Mouse (Mus musculus) MEL (cell line): ENCODE measurements around the gene Aff3.

ENCODE experiments used
- GABPA ChIP-seq: IDR thresholded peaks from 2 replicates; pipeline ENCODE4 v1.6.1; 2012; ENCODE audit warnings: low read depth, mild to moderate bottlenecking, inconsistent platforms, low read length, improper control_type of control experiment, moderate library complexity
- JUND ChIP-seq: IDR thresholded peaks from 2 replicates; pipeline ENCODE4 v1.6.1; 2011; ENCODE audit warnings: low read depth, mild to moderate bottlenecking, improper control_type of control experiment, low read length
- NELFE ChIP-seq: IDR thresholded peaks from 2 replicates; pipeline ENCODE4 v1.6.1; 2011; ENCODE audit warnings: low read depth, low read length, improper control_type of control experiment
- NRF1 ChIP-seq: IDR thresholded peaks from 2 replicates; pipeline ENCODE4 v1.6.1; 2014; ENCODE audit warnings: low read depth, mild to moderate bottlenecking, inconsistent platforms, low read length, improper control_type of control experiment, moderate library complexity; ENCODE audit not compliant: poor library complexity, insufficient read depth, severe bottlenecking
- POLR2A ChIP-seq, 2 experiments: IDR thresholded peaks; 2 replicates each; pipeline ENCODE4 v1.6.1; 2011 to 2012; ENCODE audit warnings: low read length in 2 of 2, mild to moderate bottlenecking in 2 of 2, control low read depth in 1 of 2, improper control_type of control experiment in 1 of 2, low read depth in 1 of 2, moderate library complexity in 1 of 2; ENCODE audit not compliant: control insufficient read depth in 1 of 2, insufficient read depth in 1 of 2, poor library complexity in 1 of 2
- TCF12 ChIP-seq: IDR thresholded peaks from 2 replicates; pipeline ENCODE4 v1.6.1; 2014; ENCODE audit warnings: low read depth, mild to moderate bottlenecking, inconsistent platforms, low read length, improper control_type of control experiment, moderate library complexity
- UBTF ChIP-seq: IDR thresholded peaks from 2 replicates; pipeline ENCODE4 v1.6.1; 2012; ENCODE audit warnings: low read depth, mild to moderate bottlenecking, inconsistent platforms, low read length, improper control_type of control experiment, moderate library complexity, borderline replicate concordance; ENCODE audit not compliant: insufficient read depth
- USF1 ChIP-seq: IDR thresholded peaks from 2 replicates; pipeline ENCODE4 v1.6.1; 2014; ENCODE audit warnings: low read depth, mild to moderate bottlenecking, inconsistent platforms, low read length, improper control_type of control experiment, moderate library complexity
- ZMIZ1 ChIP-seq: IDR thresholded peaks from 2 replicates; pipeline ENCODE4 v1.6.1; 2012; ENCODE audit warnings: low read depth, mild to moderate bottlenecking, inconsistent platforms, low read length, improper control_type of control experiment, moderate library complexity

- TF ChIP-seq USF1 (no peak), POLR2A (IDR thresholded peaks at IDR 0.05; ENCODE audit: control insufficient read depth in 1 of 2, insufficient read depth in 1 of 2, low read depth in 1 of 2, low read length in 2 of 2, poor library complexity in 1 of 2) (no peak), NRF1 (no peak), NELFE (no peak), JUND (no peak), ZMIZ1 (no peak), UBTF (no peak), TCF12 (no peak), GABPA (no peak)
Measured at GRCm38 (mm10) chr1:38254426-38254825, 410.3 kb downstream of the Aff3 start.
